Mouse (Mus musculus): ENCODE measurements around the gene Phlpp1.

Phlpp1 gene

DNA sequence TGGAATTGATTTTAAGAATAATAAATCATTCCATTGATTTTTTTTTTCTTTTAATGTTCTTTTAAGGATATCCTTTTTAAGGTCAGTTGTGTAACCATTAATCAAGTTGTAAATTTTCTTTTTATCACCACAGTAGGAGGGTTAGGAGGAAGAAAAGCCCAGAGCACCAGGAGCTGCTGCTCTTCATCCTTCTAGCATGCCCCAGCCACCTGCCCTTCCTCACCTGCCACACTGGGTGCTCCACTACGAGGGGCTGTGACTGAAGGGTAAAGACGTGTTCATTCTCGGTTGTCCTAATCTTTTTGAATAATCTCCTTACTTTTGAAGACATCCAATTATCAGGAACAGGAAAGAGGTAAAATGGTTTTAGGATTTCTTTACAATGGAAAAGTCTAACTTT lies 22.7 kb downstream of the Phlpp1 start:
- DNase-seq (ENCODE audit: low read depth, low spot score) = no peak

DNA sequence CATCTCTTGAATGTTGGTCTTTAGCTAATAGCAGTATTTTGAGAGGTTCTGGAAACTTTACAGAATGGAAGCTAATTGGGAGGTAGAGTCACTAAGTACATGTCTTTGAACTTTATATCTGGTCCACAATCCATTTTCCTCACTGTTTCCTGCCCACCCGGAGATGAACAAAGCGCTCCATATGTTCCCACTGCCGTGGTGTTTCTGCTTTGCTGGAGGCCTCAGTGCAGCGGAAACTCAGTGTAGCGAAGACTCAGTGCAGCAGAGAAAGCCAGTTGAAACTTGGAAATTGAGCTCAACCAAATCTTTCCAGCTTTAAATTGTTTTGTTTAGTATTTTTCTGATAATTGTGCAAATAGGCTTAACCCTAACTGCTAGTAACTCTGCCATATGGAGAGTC lies 26.4 kb downstream of the Phlpp1 start:
- no peak for DNase-seq (ENCODE audit: low read depth, low spot score)

DNA sequence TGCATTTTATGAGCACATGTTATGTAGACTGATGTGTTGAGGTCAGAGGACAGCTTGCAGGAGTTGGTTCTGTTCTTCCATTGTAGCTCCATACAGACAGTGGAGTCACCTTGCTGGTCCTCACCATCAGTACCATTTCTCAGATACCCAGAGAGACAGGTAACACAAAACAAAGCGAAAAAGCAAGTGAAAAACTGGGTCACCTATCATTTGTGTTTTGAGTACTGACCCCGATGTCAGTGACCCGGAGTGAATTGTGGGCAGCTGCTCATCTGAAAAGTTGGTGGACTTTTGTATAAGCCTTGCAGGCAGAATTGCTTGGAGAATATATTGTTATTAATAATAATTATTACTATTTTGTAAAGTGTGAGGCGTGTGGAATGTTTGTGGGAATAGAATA lies 27.6 kb downstream of the Phlpp1 start:
- DNase-seq (ENCODE audit: low read depth, low spot score) = no peak

DNA sequence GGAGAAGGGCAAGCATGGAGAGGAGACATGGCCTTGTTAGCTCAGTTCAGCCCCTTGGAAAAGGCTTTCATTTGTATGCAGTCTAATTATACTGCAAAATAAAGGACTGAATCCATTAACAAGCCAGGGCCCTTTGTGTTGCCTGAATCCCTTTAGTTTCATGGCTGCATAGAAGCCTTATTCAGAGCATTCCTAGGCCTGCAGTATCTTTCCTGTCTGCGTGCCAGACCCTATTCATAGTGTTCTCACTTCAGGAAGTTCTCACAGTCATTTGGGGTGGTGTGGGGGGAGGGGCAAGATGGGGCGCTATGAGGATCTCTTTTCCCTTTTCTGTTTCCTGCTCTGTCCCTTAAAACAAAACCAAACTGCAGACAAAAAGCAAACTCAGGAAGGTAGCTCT lies 28.1 kb downstream of the Phlpp1 start:
- no peak for DNase-seq (ENCODE audit: low read depth, low spot score)

DNA sequence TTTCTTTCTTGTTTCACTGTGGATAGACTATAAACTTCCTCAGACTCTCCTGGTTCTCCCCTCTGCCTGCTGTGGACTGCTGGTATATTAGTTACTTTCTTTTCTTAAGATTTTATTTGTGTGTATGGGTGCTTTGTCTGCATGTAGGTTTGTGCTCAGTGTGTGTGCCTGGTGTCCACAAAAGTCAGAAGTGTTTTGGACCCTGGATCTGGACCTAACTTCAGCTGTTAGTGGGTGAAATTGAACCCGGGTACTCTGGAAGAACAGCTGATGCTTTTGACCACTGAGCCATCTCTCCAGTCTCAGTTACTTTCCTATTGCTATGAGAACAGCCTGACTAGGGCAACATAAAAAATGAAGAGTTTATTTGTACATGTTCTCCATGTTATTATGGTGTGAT lies 29.5 kb downstream of the Phlpp1 start:
- no peak for DNase-seq (ENCODE audit: low read depth, low spot score)

DNA sequence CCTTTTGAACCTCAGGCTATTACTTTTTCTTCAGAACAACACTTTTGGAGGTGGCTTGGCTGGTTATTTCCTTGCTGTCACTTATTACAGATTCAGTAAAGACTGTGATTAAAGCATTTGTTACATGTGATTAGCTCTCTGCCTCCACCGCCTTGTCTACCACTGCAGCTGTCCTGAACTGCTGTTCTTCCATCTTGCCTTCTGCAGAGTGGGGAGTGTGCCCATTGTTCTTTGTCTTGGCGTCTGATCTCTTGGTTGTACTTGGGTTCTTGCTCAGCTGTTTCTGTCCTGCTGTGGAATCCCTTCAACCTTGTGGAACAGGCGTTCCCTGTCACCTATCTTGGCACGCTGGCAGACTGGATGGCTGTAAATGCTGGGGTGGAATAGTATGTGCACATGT lies 30.4 kb downstream of the Phlpp1 start:
- no peak for DNase-seq (ENCODE audit: low read depth, low spot score)

DNA sequence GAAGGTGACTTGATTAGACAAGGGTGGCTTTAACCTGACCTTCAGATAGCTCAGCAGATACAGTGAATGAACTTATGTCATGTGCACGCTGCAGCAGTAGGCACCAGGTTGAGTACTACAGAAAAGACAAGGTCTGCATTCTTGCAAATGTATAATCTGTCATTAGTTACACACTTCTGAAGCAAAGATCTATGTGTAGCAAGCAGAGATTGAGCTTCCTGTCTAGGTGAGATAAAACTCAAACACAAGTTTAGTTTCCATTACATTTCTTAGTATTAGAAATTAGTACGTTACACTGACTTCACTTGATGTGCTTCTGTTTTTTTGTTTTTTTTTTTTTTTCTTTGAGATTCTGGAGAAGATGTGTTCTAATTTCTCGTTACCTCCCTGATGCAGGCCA lies 32.4 kb downstream of the Phlpp1 start:
- DNase-seq (ENCODE audit: low read depth, low spot score) = no peak

DNA sequence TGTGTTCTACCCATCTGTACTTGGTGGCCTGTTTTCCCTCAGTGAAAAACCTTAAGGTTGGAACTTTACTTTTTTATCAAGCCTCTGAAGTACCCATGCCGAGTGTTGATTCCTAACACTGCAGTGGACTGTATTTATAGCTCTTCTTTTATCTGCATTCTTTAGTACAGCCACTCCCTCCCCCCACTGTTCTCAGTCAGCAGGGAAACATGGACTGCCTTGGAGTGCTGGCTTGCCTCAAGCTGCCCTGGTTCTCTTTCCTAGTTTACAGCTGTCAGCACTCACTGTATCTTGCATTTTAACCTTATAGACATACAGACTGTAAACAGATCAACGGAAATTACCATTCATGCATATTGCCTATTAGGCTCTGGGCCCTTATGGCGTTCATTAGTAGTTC lies 32.8 kb downstream of the Phlpp1 start:
- no peak for DNase-seq (ENCODE audit: low read depth, low spot score)

DNA sequence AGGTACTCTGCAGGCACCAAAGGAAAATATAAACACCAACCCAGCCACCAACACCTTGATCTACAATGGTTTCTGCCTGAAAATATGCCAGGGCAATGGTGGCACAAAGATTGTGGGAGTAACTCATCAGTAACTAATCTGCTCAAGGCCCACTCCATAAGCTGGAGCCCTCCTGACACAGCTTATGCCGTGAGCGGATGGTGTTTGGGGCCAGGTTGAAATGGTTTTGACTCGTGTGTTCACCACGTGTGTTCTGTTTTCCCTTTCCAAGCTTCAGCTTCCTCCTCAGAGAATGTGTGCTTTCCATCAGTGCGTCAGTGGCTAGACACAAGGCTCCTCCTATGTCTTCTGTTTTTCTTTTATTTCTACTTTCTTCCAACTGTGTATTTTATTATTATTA lies 37.0 kb downstream of the Phlpp1 start:
- DNase-seq (ENCODE audit: low read depth, low spot score) = no peak

DNA sequence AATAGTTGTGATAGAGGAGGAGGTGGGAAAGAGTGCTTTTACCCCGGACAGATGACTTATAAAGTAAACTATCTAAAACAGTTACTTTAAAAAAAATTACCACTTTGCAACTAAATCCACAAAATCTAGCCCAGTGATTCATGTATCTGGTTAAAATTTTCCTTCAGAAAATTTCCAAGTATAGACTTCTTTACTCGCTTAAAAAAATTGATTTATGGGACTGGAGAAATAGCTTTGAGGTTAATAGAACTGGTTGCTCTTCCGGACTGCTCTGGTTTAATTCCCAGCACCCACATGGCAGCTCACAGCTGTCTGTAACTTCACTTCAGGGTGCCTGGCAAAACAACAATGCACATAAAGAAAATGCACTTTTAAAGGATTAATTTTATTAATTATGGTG lies 38.9 kb downstream of the Phlpp1 start:
- DNase-seq (ENCODE audit: low read depth, low spot score) = no peak

DNA sequence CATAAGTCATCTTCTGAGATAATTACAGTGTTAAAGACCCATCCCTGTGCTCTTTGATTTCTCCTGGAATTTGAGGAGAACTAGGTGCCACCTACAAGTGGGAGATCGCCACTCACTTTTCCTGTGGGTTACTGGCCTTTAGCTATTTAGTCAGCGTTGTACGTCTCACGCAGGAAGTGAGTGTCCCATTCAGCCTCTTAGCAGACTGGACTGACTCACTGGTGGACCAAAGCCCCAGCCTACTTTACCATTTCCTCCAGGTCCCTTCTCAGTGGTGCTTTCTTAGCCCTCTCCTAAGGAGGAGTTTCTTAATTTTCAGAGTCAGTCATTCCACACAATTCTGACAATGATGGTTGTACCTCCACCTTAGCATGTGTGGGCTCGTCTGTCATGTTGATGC lies 39.6 kb downstream of the Phlpp1 start:
- DNase-seq (ENCODE audit: low read depth, low spot score) = no peak

DNA sequence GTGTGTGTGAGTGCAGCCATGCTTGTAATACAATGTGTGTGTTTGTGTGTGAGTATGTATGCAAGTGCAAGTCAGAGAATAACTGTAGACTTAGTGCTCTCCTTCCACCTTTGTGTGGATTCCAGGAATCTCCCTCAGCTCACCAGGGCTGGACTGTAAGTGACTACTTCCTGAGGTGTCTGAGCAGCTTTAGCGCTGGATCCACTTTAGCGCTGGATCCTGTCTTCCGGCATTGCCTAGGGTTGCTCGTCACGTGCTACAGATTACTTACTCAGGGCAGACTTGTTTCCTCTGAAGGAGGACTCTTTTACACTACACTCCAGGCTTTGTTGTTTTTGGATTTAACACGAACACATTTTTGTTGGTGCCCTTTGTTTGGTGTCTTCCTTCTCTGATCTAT lies 48.9 kb downstream of the Phlpp1 start:
- DNase-seq (ENCODE audit: low read depth, low spot score) = no peak

DNA sequence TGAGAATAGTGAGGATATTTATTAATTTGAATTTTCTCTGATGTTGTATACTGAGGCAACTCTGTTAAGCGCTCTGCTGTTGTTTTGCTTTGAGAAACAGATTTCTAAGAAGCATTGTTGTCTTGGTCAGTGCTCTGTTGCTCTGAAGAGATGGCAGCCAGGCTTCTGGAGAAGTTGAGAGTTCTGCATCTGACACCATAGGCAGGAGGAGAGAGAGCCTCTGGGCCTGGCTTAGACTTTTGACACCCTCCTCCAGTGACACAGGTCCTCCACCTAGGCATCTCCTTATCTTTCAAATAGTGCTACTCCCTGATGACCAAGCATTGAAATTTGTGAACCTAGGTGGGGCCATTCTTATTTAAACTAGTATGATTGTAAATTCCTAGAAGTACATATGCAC lies 49.8 kb downstream of the Phlpp1 start:
- DNase-seq (ENCODE audit: low read depth, low spot score) = no peak

DNA sequence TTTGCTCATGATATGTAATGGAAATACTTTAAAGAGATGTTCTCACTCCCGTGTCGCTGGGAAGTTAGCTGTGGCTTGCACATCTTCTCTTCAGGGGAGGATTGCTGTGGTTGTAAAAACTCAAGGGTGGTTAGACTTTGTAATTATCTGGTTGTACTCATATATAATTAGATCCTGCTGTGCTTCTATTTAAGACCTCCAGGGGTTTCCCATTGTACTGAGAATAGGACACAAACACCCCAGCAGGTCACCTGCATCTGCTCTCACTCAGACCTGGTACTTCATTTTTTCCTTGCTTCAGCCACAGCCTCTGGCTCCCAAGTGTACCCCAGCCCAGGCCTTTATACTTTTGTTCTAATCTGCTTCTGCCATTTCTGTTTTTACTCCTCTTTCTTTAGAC lies 50.4 kb downstream of the Phlpp1 start:
- DNase-seq (ENCODE audit: low read depth, low spot score) = no peak

DNA sequence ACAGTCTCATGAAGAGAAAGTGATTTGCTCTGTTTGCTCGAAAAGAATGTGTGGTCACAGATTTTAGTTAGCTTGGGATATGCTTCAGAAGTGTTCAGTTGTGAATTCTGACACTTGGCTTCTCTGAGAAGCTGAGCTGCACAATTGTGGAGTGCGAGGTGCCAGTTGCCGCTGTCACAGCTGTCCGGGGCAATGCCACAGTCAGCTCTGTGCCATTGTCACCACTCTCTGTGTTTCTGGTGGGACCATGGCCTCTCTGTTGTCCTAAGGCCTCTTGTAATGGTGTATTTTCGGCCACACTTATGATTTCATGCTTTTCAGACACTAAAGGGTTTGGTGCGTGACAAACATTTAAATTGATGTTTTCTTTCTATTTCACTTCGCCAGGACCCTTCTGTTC lies 55.1 kb downstream of the Phlpp1 start:
- DNase-seq (ENCODE audit: low read depth, low spot score) = no peak

DNA sequence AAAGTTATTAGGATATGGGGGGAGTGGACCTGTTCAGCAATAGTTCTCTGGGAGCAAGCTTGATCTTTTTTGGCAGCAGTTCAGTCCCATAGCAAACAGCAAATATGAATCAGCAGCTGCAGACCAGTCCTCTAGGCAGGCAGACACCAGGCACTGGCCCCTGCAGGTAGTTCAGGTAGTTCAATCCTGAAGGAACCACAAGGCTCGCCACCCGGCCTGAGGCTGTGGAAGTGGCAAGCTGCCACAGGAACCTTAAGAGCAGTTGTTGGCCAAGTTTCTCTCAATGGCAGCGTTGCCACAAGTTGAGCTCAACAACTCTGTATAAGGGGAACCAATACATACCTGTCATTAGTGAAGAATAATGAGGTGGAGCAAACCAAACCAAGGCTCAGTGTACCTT lies 58.8 kb downstream of the Phlpp1 start:
- DNase-seq (ENCODE audit: low read depth, low spot score) = no peak

DNA sequence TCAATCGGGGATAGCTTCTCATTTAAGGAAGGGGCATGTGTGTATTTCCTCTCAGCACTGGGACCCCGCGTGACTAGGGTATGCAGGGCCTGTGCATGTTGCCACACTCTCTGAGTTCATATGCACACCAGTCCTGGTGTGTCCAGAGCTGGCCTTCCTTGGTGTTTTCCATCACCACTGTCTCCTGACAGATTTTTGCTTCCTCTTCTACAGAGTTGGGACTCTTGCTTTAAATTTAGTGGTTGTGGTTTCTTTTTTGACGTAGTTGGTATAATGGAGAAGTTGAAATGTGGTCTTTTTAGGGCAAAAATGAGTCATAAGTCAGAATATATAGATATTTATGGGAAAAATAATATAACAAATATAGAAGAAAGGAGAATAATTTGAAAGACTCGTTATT lies 59.8 kb downstream of the Phlpp1 start:
- no peak for DNase-seq (ENCODE audit: low read depth, low spot score)

DNA sequence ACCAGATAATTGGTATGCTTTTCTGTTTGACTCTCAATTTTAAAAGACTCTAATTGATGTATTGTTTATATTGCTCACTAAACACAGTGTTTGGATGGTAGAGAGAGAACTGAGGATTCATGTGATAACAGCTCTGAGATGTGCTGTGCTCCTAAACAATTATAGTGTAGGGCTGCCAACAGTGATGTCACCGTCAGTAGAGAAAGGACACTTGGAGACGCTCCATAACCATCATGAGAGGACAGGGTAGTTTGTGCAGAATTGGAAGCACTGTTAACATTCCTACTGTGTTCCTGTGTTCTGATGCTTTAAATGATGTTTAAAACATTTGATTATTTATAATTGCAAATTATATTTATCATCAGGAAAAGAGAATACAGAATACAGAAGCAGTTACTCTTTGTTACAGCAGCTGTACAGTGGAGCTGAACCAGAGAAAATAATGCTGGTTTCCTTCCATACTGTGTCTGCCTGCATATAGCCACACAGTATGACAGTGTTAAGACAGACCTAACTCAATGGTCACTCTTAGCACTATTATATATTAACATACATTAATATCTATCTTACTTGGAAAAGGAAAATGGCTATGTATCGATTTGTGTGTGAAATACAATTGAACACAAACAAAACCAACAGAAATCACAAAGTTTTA lies 60.4 kb downstream of the Phlpp1 start:
- no peak for DNase-seq (ENCODE audit: low read depth, low spot score)

DNA sequence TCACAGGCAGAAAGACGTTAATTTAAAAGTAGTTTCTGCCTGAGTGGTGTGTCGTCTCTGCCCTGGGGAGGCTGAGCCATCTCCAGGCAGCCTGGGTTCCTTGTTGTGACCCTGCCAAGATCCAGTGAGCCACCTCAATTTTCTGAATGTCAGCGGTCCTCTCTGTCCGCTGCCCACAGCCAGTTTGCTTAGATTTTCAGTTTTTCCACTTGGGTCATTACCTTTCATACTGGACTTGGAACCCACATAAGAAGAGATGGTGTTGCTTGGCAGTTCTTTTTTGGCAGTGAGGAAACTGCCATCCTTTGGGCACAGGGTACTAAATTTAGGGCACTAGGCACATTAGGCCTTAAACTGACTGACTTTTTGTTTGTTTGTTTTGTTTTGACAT lies 60.9 kb downstream of the Phlpp1 start:
- no peak for DNase-seq (ENCODE audit: low read depth, low spot score)

DNA sequence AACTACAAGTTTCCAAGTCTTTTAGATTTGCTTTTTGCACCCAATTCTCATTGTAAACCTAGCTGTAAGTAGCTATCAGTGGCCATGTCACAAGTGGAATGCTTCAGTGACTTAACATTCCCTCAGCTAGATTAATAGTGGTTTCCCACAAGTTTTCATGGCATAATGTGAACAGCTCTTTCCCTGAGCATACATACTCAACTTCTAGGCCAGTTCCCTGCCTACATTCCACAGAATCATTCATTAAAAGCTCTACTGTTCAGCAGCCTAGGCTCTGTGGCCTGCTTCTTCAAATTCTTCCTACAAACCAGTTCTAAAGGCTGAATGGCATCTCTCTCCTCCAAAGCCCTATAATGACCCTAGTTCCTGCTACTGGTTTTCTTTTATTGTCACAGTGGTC lies 65.4 kb downstream of the Phlpp1 start:
- no peak for DNase-seq (ENCODE audit: low read depth, low spot score)

DNA sequence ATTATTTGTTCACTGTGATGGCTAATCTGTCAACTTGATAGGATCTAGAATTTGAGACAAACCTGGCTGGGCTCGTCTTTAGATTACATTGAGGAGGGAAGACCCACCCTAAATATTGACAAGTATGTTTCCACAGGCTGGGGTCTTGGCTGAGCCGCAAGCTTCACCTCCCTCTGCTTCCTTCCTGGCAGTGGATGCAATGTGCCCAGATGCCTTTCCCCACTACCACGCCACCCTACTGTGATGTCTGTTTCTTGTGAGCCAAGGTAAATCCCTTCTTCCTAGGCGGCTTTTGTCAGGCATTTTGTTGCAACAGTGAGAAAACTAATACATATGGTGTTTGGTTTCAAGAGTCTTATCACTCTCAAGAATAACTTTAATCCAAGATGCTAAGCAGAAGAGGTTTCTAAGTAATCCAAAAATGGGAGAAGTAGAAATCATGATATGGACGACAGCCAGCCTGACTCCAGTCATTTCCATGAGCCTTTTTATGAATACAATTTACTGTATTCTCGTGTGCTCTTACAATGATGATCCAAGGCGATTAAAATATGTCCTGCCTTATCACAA lies 68.6 kb downstream of the Phlpp1 start:
- no peak for DNase-seq (ENCODE audit: low read depth, low spot score)

DNA sequence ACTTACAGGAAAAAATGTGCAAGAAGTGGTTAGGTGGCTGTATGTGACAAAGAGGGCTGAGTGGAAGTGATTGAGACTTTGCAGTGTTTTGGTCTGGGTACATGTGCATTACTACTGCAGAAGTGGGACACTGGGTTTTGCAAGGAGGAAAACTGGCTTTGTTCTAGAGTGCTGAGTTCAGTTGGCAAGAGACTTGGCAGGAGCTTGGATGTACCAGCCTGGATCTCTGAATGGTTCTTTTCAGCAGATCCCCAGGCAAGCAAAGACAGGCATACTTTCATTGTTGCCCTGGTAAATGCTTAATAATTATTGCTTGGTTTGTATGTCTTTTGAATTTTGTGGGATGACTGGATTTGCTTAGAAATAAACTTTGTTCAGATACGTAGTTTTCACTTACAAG lies 69.5 kb downstream of the Phlpp1 start:
- no peak for DNase-seq (ENCODE audit: low read depth, low spot score)

DNA sequence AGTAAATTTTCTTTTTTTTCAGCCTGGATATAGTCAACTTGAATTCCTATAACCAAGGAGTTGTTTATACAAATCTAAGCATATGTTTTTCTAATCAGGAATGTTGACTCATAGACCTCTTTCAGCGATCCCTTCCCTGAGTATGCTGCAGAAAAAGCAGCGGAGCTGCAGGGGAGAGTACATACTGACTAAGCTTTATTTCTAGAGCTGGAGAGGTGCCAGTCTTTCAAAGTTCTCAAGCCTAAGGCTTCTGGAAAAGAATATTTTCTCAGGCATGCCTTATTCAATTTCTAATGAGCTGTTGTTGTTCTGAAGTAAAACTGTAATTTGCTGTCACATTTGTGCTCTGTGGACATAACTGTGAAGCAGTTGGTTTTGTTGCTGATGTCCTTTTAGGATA lies 70.6 kb downstream of the Phlpp1 start:
- DNase-seq (ENCODE audit: low read depth, low spot score) = no peak

DNA sequence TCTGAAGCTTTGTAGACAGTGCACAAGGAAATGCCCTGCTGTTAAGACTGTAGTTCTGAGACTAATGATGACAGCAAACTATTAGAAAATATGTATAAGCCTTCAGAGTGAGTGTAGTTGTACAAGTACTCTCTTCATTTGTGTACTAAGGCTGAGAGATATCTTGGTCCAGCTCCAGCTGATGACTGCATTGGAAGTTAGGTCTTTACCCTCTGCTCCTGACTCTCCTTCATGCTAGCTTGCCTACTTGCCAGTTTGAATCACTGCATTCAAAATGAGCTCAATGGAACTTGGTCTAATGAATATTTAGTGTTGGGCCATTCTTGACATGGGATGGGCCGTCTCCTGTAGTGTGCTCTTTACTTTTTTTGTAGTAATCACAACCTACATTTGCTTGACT lies 71.8 kb downstream of the Phlpp1 start:
- DNase-seq (ENCODE audit: low read depth, low spot score) = no peak

All from WW6 (cell line).